Mouse (Mus musculus): ENCODE measurements around the gene Cntln. TPM values are rescaled to one million over a fixed set of nuclear protein-coding genes. Genes with fewer than 3 reads are reported as not detected.

Cntln gene
- total RNA-seq, 2 experiments from 2014 or later, result 6.1 to 8.0 TPM

Other genes with a start within 250 kb of the Cntln start
- gene Bnc2, start 209.0 kb upstream of the Cntln start, total RNA-seq (2021), result 10 to 100 TPM; 12.0 to 13.8 TPM